Mouse (Mus musculus) layer of hippocampus, adult 9-10 months (tissue): ENCODE measurements around the gene Krt73.
A peak's percentile ranks its signal among the peaks of the same experiment; 100 is the strongest.

Experiments used
- DNase-seq: peaks from one replicate; pipeline ENCODE4 v3.0.0; 2022; ENCODE audit warnings: low spot score

Krt73 gene

GRCm38 (mm10) chr15:101802296-101802835, at the start of gene Krt73:
Gene Krt73, minus strand, starts transcription at chr15:101802346.
- DNase-seq: no peak

GRCm38 (mm10) chr15:101850694-101851093, 48.5 kb upstream of the Krt73 start, which contains the start of gene Krt1:
Gene Krt1, minus strand, starts transcription at chr15:101850794.
- no peak for DNase-seq

DNA sequence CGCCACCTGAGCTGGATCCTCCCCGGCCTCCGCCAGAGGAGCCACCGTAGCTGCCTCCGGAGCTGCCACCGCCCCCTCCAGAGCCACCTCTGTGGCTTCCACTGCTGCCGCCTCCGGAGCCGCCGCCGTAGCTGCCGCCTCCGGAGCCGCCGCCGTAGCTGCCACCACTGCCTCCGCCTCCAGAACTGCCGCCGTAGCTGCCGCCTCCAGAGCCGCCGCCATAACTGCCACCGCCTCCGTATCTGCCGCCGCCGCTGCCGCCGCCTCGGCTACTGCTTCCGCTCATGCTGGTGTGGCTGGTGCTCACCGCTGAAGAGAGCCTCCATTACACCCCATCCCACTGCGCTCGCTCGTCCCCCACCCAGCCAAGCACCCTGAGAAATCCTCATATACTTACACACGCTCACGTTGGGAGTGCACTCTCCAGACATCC, 43.8 kb upstream of the Krt73 start:
- no peak for DNase-seq

GRCm38 (mm10) chr15:101843192-101843591, 41.0 kb upstream of the Krt73 start:
- no peak for DNase-seq

- no peak for DNase-seq
Observed at GRCm38 (mm10) chr15:101834784-101835328, 32.7 kb upstream of the Krt73 start.

DNA sequence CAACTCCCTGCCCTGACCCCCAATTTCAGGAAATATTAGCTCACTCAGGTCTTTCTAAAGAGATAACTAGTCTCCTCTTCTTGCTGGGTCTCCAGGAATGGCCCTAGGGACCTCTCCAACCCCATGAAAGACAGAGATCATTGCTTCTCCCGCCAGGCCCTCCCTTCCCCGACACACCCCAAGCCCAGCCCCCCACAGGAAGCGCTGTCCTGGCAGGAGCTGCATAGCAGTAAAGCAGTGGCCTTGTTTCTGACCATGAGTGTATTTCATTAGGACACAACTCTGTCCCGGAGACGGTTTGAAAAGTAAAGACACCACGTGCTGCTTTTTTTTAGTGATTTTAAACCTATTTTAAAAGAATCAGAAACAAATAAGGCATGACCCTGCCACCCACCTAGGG, 31.0 kb upstream of the Krt73 start:
- no peak for DNase-seq

DNA sequence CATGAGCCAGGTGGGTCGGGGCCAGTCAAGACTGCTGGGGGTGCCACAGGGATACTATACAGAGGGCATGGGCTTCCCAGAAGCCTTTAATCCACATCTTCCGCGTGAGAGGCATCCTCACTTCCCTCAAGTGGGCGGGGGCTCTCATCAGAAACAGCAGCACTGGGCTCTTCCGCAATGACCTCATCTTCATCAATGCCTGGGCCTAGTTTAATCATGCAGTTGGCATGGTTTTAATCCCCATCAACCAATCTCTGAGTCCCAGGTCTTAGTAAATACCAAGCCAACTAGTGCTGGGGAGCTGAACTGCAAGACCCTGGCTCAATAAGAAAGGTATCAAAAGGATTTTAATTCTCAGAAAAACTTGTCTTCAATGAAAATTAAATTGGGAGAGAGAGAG, 27.3 kb upstream of the Krt73 start:
- no peak for DNase-seq

GRCm38 (mm10) chr15:101821786-101822185, 19.6 kb upstream of the Krt73 start:
- no peak for DNase-seq

GRCm38 (mm10) chr15:101817875-101818274, 15.7 kb upstream of the Krt73 start, which contains the start of gene Krt2:
Gene Krt2, minus strand, starts transcription at chr15:101818169.
- DNase-seq: no peak

GRCm38 (mm10) chr15:101803052-101803822, 1.1 kb upstream of the Krt73 start:
- DNase-seq: no peak

- DNase-seq: no peak
Observed at GRCm38 (mm10) chr15:101790867-101791266, 11.3 kb downstream of the Krt73 start.

GRCm38 (mm10) chr15:101786360-101786759, 15.8 kb downstream of the Krt73 start, which contains the start of gene Krt72:
Gene Krt72, minus strand, starts transcription at chr15:101786460.
- DNase-seq: no peak

GRCm38 (mm10) chr15:101773420-101773819, 28.7 kb downstream of the Krt73 start:
- DNase-seq: no peak

DNA sequence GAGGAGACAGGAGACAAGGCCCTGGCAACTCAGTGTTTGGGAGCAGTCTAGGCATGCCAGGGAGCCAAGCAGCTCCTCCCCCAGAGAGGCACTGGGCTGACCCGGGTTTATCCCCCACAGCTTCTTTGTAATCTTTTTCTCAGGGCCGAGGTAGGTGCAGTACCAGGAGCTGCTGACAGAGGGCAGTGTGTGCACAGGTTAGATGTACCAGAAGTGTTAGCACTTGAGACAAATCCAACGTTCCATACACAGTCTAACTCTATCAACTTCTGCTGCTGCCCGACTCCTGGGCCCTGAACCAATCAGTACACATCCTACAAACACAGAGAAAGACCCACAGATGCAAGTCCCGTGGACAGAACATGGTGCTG, 29.4 kb downstream of the Krt73 start:
- peak; percentile 98 for DNase-seq

DNA sequence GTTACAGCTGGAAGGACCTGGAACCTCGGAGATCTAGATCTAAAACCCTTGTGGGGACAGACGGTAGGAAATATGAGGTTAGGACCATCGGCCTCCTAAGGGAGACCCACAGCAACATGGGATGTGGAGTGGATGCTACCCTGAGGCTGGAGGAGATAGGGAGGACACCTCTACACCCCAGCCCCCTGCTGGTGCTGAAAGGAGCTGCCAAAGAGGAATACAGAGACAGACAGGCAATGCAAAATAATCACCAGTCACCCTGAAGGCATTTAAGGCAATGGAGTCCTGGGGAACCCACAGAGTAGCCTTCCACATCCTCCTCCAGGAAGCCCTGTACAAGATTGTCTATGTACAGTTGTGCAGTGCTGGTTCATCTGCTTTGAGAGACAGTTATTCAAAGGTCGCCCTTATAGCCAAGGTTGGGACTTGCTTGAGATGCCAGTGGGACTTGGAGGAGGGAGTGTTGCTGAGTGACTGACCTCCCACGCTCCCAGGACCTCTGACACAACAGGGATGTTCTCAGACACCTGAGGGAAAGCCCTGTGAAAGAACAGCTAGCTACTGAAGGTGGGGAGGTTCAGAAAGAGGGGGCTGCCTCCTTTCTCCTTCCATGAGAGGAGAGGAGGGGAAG, 30.0 kb downstream of the Krt73 start:
- DNase-seq: no peak

DNA sequence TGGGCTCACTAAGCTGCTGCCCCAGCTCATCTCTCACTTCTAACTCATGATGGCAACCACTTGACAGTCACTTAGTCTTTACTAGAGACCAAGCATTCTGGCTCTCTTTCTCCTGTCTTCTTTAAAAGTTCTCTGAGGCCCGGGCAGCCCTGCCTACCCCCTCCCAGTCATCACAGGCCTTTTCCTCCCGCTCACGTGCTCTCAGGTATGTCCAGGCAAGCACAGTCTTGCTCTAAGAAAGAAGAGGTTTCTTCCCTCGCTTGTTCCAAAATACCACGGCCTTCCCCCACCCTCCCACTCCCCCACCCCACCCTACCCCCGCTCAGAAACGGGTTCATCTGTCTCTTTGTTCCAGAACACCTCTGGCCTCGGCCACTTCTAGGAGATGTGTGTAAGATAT, 31.9 kb downstream of the Krt73 start:
- DNase-seq: no peak
